ENCODE assay signal across 15 mouse cellular contexts in genomic region chr11:32086525-32086924, GRCm38 (mm10).
DNase-seq lines count a peak whose midpoint lies in the region; ATAC-seq and TF ChIP-seq lines count a peak whose summit lies in the region.
"Had no signal": no experiment of that assay in that cellular context is flagged by ENCODE, and none has a peak within 500 bp of the region (broad histone marks: within the 10 kb centered on the region; RNA-seq: fewer than 3 reads in every experiment).

No protein-coding gene starts in this region.

- no peak for TF ChIP-seq EP300 in stomach, postnatal 0 days (optimal IDR thresholded peaks at IDR 0.05)

- peaks cover 28% of the 10 kb centered on the region for H3K4me1 ChIP-seq in forebrain, embryonic 10.5 days
- peaks cover 15% of the 10 kb centered on the region; the same call in 1 of the 2 replicates for H3K4me1 ChIP-seq in forebrain, embryonic 11.5 days (replicated peaks; ENCODE audit: control insufficient read depth, insufficient read depth, low read length)
- H3K4me1 ChIP-seq in forebrain, embryonic 15.5 days: peaks cover 23% of the 10 kb centered on the region
- peaks cover 9% of the 10 kb centered on the region; the same call in 1 of the 2 replicates for H3K4me1 ChIP-seq in hindbrain, postnatal 0 days (ENCODE audit: insufficient read depth, low read length)
- H3K4me1 ChIP-seq in midbrain, postnatal 0 days (ENCODE audit: insufficient read depth, low read length): peaks cover 13% of the 10 kb centered on the region; the same call in 1 of the 2 replicates
- no peaks in the 10 kb centered on the region for H3K4me1 ChIP-seq in stomach, postnatal 0 days (replicated peaks; ENCODE audit: control insufficient read depth, insufficient read depth)

- no peaks in the 10 kb centered on the region for H3K27me3 ChIP-seq in forebrain, embryonic 10.5 days (ENCODE audit: poor library complexity, severe bottlenecking)
- no peaks in the 10 kb centered on the region for H3K27me3 ChIP-seq in forebrain, embryonic 11.5 days (ENCODE audit: control insufficient read depth, insufficient read depth, low read length)
- no peaks in the 10 kb centered on the region for H3K27me3 ChIP-seq in forebrain, embryonic 15.5 days
- H3K27me3 ChIP-seq in hindbrain, postnatal 0 days (ENCODE audit: insufficient read depth, low read length): no peaks in the 10 kb centered on the region
- no peaks in the 10 kb centered on the region for H3K27me3 ChIP-seq in midbrain, postnatal 0 days (ENCODE audit: insufficient read depth, low read length)
- no peaks in the 10 kb centered on the region for H3K27me3 ChIP-seq in stomach, postnatal 0 days (ENCODE audit: control insufficient read depth, insufficient read depth, low read length)

- H3K4me3 ChIP-seq in forebrain, embryonic 10.5 days: no peak overlapping the region
- no peak overlapping the region for H3K4me3 ChIP-seq in forebrain, embryonic 11.5 days (ENCODE audit: low read depth, low read length)
- H3K4me3 ChIP-seq in forebrain, embryonic 15.5 days: no peak overlapping the region
- H3K4me3 ChIP-seq in hindbrain, postnatal 0 days (ENCODE audit: low read length): no peak overlapping the region
- no peak overlapping the region for H3K4me3 ChIP-seq in midbrain, postnatal 0 days (ENCODE audit: low read depth, low read length)
- no peak overlapping the region for H3K4me3 ChIP-seq in stomach, postnatal 0 days (ENCODE audit: low read depth, low read length)
- H3K4me3 ChIP-seq: erythroblast, embryonic 14.5 days; heart, embryonic 10.5 days had no signal

- H3K9ac ChIP-seq in forebrain, embryonic 11.5 days (ENCODE audit: low read length): no peak overlapping the region; the same call in 1 of the 2 replicates
- H3K9ac ChIP-seq in forebrain, embryonic 15.5 days (replicated peaks): no peak overlapping the region
- no peak overlapping the region for H3K9ac ChIP-seq in hindbrain, postnatal 0 days (replicated peaks; ENCODE audit: low read length)
- no peak overlapping the region for H3K9ac ChIP-seq in midbrain, postnatal 0 days (replicated peaks; ENCODE audit: low read length, poor library complexity, severe bottlenecking)
- no peak overlapping the region for H3K9ac ChIP-seq in stomach, postnatal 0 days (ENCODE audit: low read length)
- H3K9ac ChIP-seq: liver, embryonic 14.5 days had no signal

- DNase-seq in forebrain, embryonic 10.5 days (ENCODE audit: extremely low spot score, low spot score): no peak
- DNase-seq in forebrain, embryonic 11.5 days (ENCODE audit: low spot score): no peak
- DNase-seq in hindbrain, postnatal 0 days (ENCODE audit: low spot score): no peak
- peak; percentile 27 for DNase-seq in midbrain, postnatal 0 days (ENCODE audit: low spot score)
- DNase-seq in stomach, postnatal 0 days (ENCODE audit: low spot score): no peak
- no peak for DNase-seq in MN1 (ENCODE audit: low spot score)
- DNase-seq: cerebellum, adult 8-10 months; kidney, adult 9 months; layer of hippocampus, adult 9-11 months; lung, postnatal 4 days had no signal

- ATAC-seq in forebrain, embryonic 11.5 days (replicated peaks; ENCODE audit: low FRiP score): no peak
- ATAC-seq in forebrain, embryonic 15.5 days (replicated peaks): no peak
- ATAC-seq in hindbrain, postnatal 0 days: 0 out of 2 replicates have a peak, but pooled peaks have one; percentile 19
- no peak; the same call in 1 of the 2 replicates for ATAC-seq in midbrain, postnatal 0 days (ENCODE audit: low FRiP score)
- ATAC-seq in stomach, postnatal 0 days (ENCODE audit: low FRiP score, low TSS enrichment): no peak
- ATAC-seq in megakaryocyte, adult 5-6 weeks (ENCODE audit: poor library complexity, severe bottlenecking): no peak

- H3K36me3 ChIP-seq in forebrain, embryonic 10.5 days (replicated peaks): no peaks in the 10 kb centered on the region
- H3K36me3 ChIP-seq in forebrain, embryonic 11.5 days (ENCODE audit: control insufficient read depth, insufficient read depth, low read length): no peaks in the 10 kb centered on the region; the same call in 1 of the 2 replicates
- no peaks in the 10 kb centered on the region for H3K36me3 ChIP-seq in forebrain, embryonic 15.5 days
- no peaks in the 10 kb centered on the region for H3K36me3 ChIP-seq in hindbrain, postnatal 0 days (ENCODE audit: insufficient read depth, low read length)
- no peaks in the 10 kb centered on the region for H3K36me3 ChIP-seq in midbrain, postnatal 0 days (ENCODE audit: insufficient read depth, low read length)
- H3K36me3 ChIP-seq in stomach, postnatal 0 days (ENCODE audit: control insufficient read depth, insufficient read depth, low read length): no peaks in the 10 kb centered on the region
- H3K36me3 ChIP-seq: heart, embryonic 10.5 days had no signal

- 74% methylated on average over 1 of the region's 1 CpGs for WGBS in forebrain, embryonic 10.5 days
- WGBS in forebrain, embryonic 11.5 days: 72% methylated on average over 1 of the region's 1 CpGs
- WGBS in forebrain, embryonic 15.5 days: 70% methylated on average over 1 of the region's 1 CpGs
- 39% methylated on average over 1 of the region's 1 CpGs for WGBS in hindbrain, postnatal 0 days
- 26% methylated on average over 1 of the region's 1 CpGs for WGBS in midbrain, postnatal 0 days
- WGBS in stomach, postnatal 0 days: 88% methylated on average over 1 of the region's 1 CpGs

- no peaks in the 10 kb centered on the region for H3K9me3 ChIP-seq in forebrain, embryonic 10.5 days
- H3K9me3 ChIP-seq in forebrain, embryonic 11.5 days (ENCODE audit: control insufficient read depth, low read length): no peaks in the 10 kb centered on the region
- H3K9me3 ChIP-seq in forebrain, embryonic 15.5 days: no peaks in the 10 kb centered on the region
- no peaks in the 10 kb centered on the region for H3K9me3 ChIP-seq in hindbrain, postnatal 0 days (ENCODE audit: low read length)
- H3K9me3 ChIP-seq in midbrain, postnatal 0 days (ENCODE audit: low read length): no peaks in the 10 kb centered on the region
- H3K9me3 ChIP-seq in stomach, postnatal 0 days (ENCODE audit: control insufficient read depth, low read length): no peaks in the 10 kb centered on the region
- H3K9me3 ChIP-seq: heart, embryonic 10.5 days had no signal

- H3K4me2 ChIP-seq in forebrain, embryonic 11.5 days (ENCODE audit: low read depth, low read length, severe bottlenecking): no peak overlapping the region
- H3K4me2 ChIP-seq in forebrain, embryonic 15.5 days (replicated peaks): no peak overlapping the region
- H3K4me2 ChIP-seq in hindbrain, postnatal 0 days (ENCODE audit: low read depth, low read length): no peak overlapping the region
- H3K4me2 ChIP-seq in midbrain, postnatal 0 days (ENCODE audit: low read depth, low read length, poor library complexity, severe bottlenecking): no peak overlapping the region
- no peak overlapping the region for H3K4me2 ChIP-seq in stomach, postnatal 0 days (replicated peaks; ENCODE audit: low read depth)

- peak overlapping the region; percentile 77 for H3K27ac ChIP-seq in forebrain, embryonic 10.5 days
- H3K27ac ChIP-seq in forebrain, embryonic 11.5 days (ENCODE audit: low read depth, low read length): no peak overlapping the region
- H3K27ac ChIP-seq in forebrain, embryonic 15.5 days (replicated peaks): peak overlapping the region; percentile 89
- H3K27ac ChIP-seq in hindbrain, postnatal 0 days: peak overlapping the region; percentile 85
- peak overlapping the region; percentile 96 for H3K27ac ChIP-seq in midbrain, postnatal 0 days (ENCODE audit: low read depth, low read length)
- no peak overlapping the region for H3K27ac ChIP-seq in stomach, postnatal 0 days (replicated peaks)
- H3K27ac ChIP-seq: heart, embryonic 10.5 days; liver, embryonic 14.5 days had no signal

- TF ChIP-seq CTCF in hindbrain, postnatal 0 days (IDR thresholded peaks at IDR 0.05; ENCODE audit: low read depth): no peak
- TF ChIP-seq CTCF in midbrain, postnatal 0 days (IDR thresholded peaks at IDR 0.05): no peak
- TF ChIP-seq CTCF in stomach, postnatal 0 days (IDR thresholded peaks at IDR 0.05; ENCODE audit: low read depth): no peak

Comparison
In these comparisons a context has a peak if more than half of its experiments do, and no peak if none do; other contexts are left out.
1. H3K27ac ChIP-seq: peak in forebrain, embryonic 10.5 days (single experiment), forebrain, embryonic 15.5 days (single experiment), hindbrain, postnatal 0 days (single experiment) and midbrain, postnatal 0 days (single experiment); none in forebrain, embryonic 11.5 days (single experiment) and stomach, postnatal 0 days (single experiment).